Mouse (Mus musculus): Measurements from ENCODE around the gene Itgam. TPM values are rescaled to one million over a fixed set of nuclear protein-coding genes. Genes with fewer than 3 reads are reported as not detected.
"Not testable (repeated sequence)": the region's sequence is repeated elsewhere in the genome, so short reads cannot be mapped to it uniquely, and the experiment has no call there.

The Itgam gene
- polyA plus RNA-seq, 1 experiment from 2014 or later: 0.25 TPM

GRCm38 (mm10) chr7:128115211-128115958 lies 52.9 kb downstream of the Itgam start:
- Histone ChIP-seq H3K4me3 (no peak overlapping the region), H3K27ac (no peak overlapping the region), H3K4me1 (no peaks in the 10 kb centered on the region), H3K9me3 (no peaks in the 10 kb centered on the region), H3K27me3 (ENCODE audit: insufficient read depth, poor library complexity, severe bottlenecking) (peaks cover 4% of the 10 kb centered on the region; the same call in 1 of the 2 replicates), H3K36me3 (no peaks in the 10 kb centered on the region)
- WGBS: 76% methylated on average over 5 of the region's 5 CpGs
- DNase-seq (ENCODE audit: low spot score): peak; percentile 5

GRCm38 (mm10) chr7:128116396-128116795 lies 54.0 kb downstream of the Itgam start:
- 91% methylated on average over 5 of the region's 5 CpGs for WGBS
- no peaks in the 10 kb centered on the region for H3K36me3 ChIP-seq
- H3K4me3 ChIP-seq: no peak overlapping the region
- H3K4me1 ChIP-seq: no peaks in the 10 kb centered on the region
- H3K9me3 ChIP-seq: no peaks in the 10 kb centered on the region
- H3K27ac ChIP-seq: no peak overlapping the region
- peaks cover 4% of the 10 kb centered on the region; the same call in 1 of the 2 replicates for H3K27me3 ChIP-seq (ENCODE audit: insufficient read depth, poor library complexity, severe bottlenecking)
- peak; percentile 55 for DNase-seq (ENCODE audit: low spot score)

GRCm38 (mm10) chr7:128119726-128120490 lies 57.5 kb downstream of the Itgam start:
- no peaks in the 10 kb centered on the region for H3K36me3 ChIP-seq
- H3K9me3 ChIP-seq: no peaks in the 10 kb centered on the region
- DNase-seq (ENCODE audit: low spot score): peak; percentile 53
- no peaks in the 10 kb centered on the region for H3K27me3 ChIP-seq (ENCODE audit: insufficient read depth, poor library complexity, severe bottlenecking)
- no peaks in the 10 kb centered on the region for H3K4me1 ChIP-seq
- WGBS: 83% methylated on average over 6 of the region's 6 CpGs
- no peak overlapping the region for H3K4me3 ChIP-seq
- H3K27ac ChIP-seq: no peak overlapping the region

- Histone ChIP-seq H3K27me3 (ENCODE audit: insufficient read depth, poor library complexity, severe bottlenecking) (no peaks in the 10 kb centered on the region), H3K4me3 (no peak within 1 kb of the TSS), H3K4me1 (peaks cover 26% of the 10 kb centered on the region), H3K9me3 (no peaks in the 10 kb centered on the region), H3K27ac (0 out of 2 replicates have a peak within 1 kb of the TSS, but pooled peaks have one; percentile 18), H3K36me3 (no peaks in the 10 kb centered on the region)
- WGBS: 68% methylated on average over 8 of the region's 8 CpGs
- DNase-seq (ENCODE audit: low spot score): no peak
These were observed 66.6 kb downstream of the Itgam start, which contains the start of gene Itgax for GRCm38 (mm10) chr7:128128741-128129720. Itgax (plus strand) TSS chr7:128129547.

- Histone ChIP-seq H3K4me1 (peaks cover 25% of the 10 kb centered on the region), H3K27ac (no peak overlapping the region), H3K27me3 (ENCODE audit: insufficient read depth, poor library complexity, severe bottlenecking) (no peaks in the 10 kb centered on the region), H3K36me3 (no peaks in the 10 kb centered on the region), H3K4me3 (no peak overlapping the region), H3K9me3 (no peaks in the 10 kb centered on the region)
- 43% methylated on average over 5 of the region's 5 CpGs for WGBS
- DNase-seq (ENCODE audit: low spot score): no peak
These were observed 69.7 kb downstream of the Itgam start for GRCm38 (mm10) chr7:128132148-128132547.

- 80% methylated on average over 2 of the region's 2 CpGs for WGBS
- Histone ChIP-seq H3K9me3 (no peaks in the 10 kb centered on the region), H3K36me3 (no peaks in the 10 kb centered on the region), H3K4me1 (peaks cover 15% of the 10 kb centered on the region; the same call in 1 of the 2 replicates), H3K27ac (no peak overlapping the region), H3K4me3 (no peak overlapping the region), H3K27me3 (ENCODE audit: insufficient read depth, poor library complexity, severe bottlenecking) (no peaks in the 10 kb centered on the region)
- no peak for DNase-seq (ENCODE audit: low spot score)
These were observed 71.2 kb downstream of the Itgam start for GRCm38 (mm10) chr7:128133596-128133995.

- Histone ChIP-seq H3K27me3 (ENCODE audit: insufficient read depth, poor library complexity, severe bottlenecking) (no peaks in the 10 kb centered on the region), H3K27ac (no peak overlapping the region), H3K36me3 (no peaks in the 10 kb centered on the region), H3K9me3 (peaks cover 3% of the 10 kb centered on the region; the same call in 1 of the 2 replicates), H3K4me3 (no peak overlapping the region), H3K4me1 (peaks cover 6% of the 10 kb centered on the region; the same call in 1 of the 2 replicates)
- WGBS: 43% methylated on average over 4 of the region's 4 CpGs
- no peak for DNase-seq (ENCODE audit: low spot score)
These were observed 74.5 kb downstream of the Itgam start for GRCm38 (mm10) chr7:128136927-128137326.

- H3K4me1 ChIP-seq: no peaks in the 10 kb centered on the region
- no peak for DNase-seq (ENCODE audit: low spot score)
- H3K36me3 ChIP-seq: no peaks in the 10 kb centered on the region
- WGBS: 87% methylated on average over 6 of the region's 6 CpGs
- H3K27ac ChIP-seq: no peak overlapping the region
- H3K27me3 ChIP-seq (ENCODE audit: insufficient read depth, poor library complexity, severe bottlenecking): no peaks in the 10 kb centered on the region
- H3K9me3 ChIP-seq: peaks cover 3% of the 10 kb centered on the region; the same call in 1 of the 2 replicates
- no peak overlapping the region for H3K4me3 ChIP-seq
These were observed 77.2 kb downstream of the Itgam start for GRCm38 (mm10) chr7:128139611-128140010.

- Histone ChIP-seq H3K27me3 (ENCODE audit: insufficient read depth, poor library complexity, severe bottlenecking) (no peaks in the 10 kb centered on the region), H3K36me3 (no peaks in the 10 kb centered on the region), H3K9me3 (no peaks in the 10 kb centered on the region), H3K4me3 (no peak overlapping the region), H3K4me1 (peaks cover 10% of the 10 kb centered on the region), H3K27ac (no peak overlapping the region)
- DNase-seq (ENCODE audit: low spot score): no peak
- WGBS: 86% methylated on average over 8 of the region's 8 CpGs
These were observed 88.5 kb downstream of the Itgam start for GRCm38 (mm10) chr7:128150970-128151369.

GRCm38 (mm10) chr7:128154076-128154475 lies 91.6 kb downstream of the Itgam start, which contains the start of gene Itgad:
Itgad (plus strand) TSS chr7:128154376.
- 85% methylated on average over 21 of the region's 21 CpGs for WGBS
- no peaks in the 10 kb centered on the region for H3K9me3 ChIP-seq
- H3K4me3 ChIP-seq: peak within 1 kb of the TSS; percentile 44
- DNase-seq (ENCODE audit: low spot score): no peak
- H3K4me1 ChIP-seq: peaks cover 6% of the 10 kb centered on the region
- H3K27me3 ChIP-seq (ENCODE audit: insufficient read depth, poor library complexity, severe bottlenecking): no peaks in the 10 kb centered on the region
- H3K27ac ChIP-seq: no peak within 1 kb of the TSS
- no peaks in the 10 kb centered on the region for H3K36me3 ChIP-seq

GRCm38 (mm10) chr7:128154924-128155323 lies 92.5 kb downstream of the Itgam start:
- Histone ChIP-seq H3K4me3 (peak overlapping the region; percentile 44), H3K27ac (no peak overlapping the region), H3K4me1 (peaks cover 4% of the 10 kb centered on the region), H3K9me3 (no peaks in the 10 kb centered on the region), H3K36me3 (no peaks in the 10 kb centered on the region), H3K27me3 (ENCODE audit: insufficient read depth, poor library complexity, severe bottlenecking) (no peaks in the 10 kb centered on the region)
- DNase-seq (ENCODE audit: low spot score): no peak
- WGBS: 32% methylated on average over 10 of the region's 10 CpGs

- H3K27ac ChIP-seq; H3K4me3 ChIP-seq; H3K9me3 ChIP-seq; H3K27me3 ChIP-seq (ENCODE audit: insufficient read depth, poor library complexity, severe bottlenecking); H3K4me1 ChIP-seq; H3K36me3 ChIP-seq; DNase-seq (ENCODE audit: low spot score): not testable (repeated sequence)
- WGBS: 77% methylated on average over 8 of the region's 8 CpGs
These were observed 96.4 kb downstream of the Itgam start for GRCm38 (mm10) chr7:128158688-128159354.

Measured in heart, embryonic 10.5 days (tissue).